Mouse (Mus musculus) thymus, adult 2 months (tissue): ENCODE results near the gene Wwox.

Source experiments
- CTCF ChIP-seq: fragments of 200-500 bp; IDR thresholded peaks from 2 replicates; pipeline ENCODE4 v1.5.1; 2012; ENCODE audit warnings: mild to moderate bottlenecking, control low read depth, low read length, moderate library complexity, borderline replicate concordance; ENCODE audit not compliant: control insufficient read depth, poor library complexity, insufficient read depth; ENCODE audit errors: extremely low read depth
- POLR2A ChIP-seq: fragments of 200-500 bp; IDR thresholded peaks from 2 replicates; pipeline ENCODE4 v1.6.1; 2012; ENCODE audit warnings: mild to moderate bottlenecking, low read length, control low read depth, moderate library complexity; ENCODE audit not compliant: control insufficient read depth, poor library complexity, insufficient read depth; ENCODE audit errors: extremely low read depth

GRCm38 (mm10) chr8:114982762-114983161, 543.3 kb downstream of the Wwox start:
- TF ChIP-seq CTCF (no peak), POLR2A (no peak)
